Mouse (Mus musculus) induced T-regulatory cell, adult 2 months (primary cell): ENCODE measurements at regions not wholly inside any gene's neighbourhood (a gene's known extent, or its start where the extent isn't known, plus 50 kb on each side); places are given as distances from the start of the nearest gene placed in this dataset.
A peak's percentile ranks its signal among the peaks of the same experiment; 100 is the strongest.

Experiments used
- DNase-seq: peaks from one replicate; pipeline ENCODE4 v3.0.0-alpha.2; 2012; ENCODE audit warnings: low read depth

GRCm38 (mm10) chr15:65347277-65347676 is 332.6 kb upstream of the Gm21961 start:
- no peak for DNase-seq

GRCm38 (mm10) chr15:65342501-65342900 is 327.8 kb upstream of the Gm21961 start:
- no peak for DNase-seq

- no peak for DNase-seq
Observed at GRCm38 (mm10) chr15:65334076-65334475, 319.4 kb upstream of the Gm21961 start.

- DNase-seq = no peak
Observed at GRCm38 (mm10) chr15:65308066-65308465, 293.4 kb upstream of the Gm21961 start.

DNA sequence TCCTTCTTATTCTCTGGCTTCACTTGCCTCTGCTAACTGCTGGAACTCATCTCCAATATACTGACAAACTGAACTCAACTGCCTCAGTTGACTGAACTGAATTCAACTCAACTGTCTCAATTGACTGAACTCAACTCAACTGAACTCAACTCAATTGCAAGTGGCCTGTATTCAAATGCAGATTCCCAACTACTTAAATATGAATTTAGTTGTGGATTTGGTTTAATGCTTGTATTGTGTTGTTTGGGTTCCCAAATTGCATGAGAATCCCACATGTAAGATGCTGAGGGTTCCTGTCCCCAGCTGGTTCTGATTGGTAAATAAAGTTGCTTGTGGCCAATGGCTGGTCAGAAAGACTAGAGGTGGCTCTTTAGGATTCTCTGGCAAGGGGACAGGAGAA is 244.1 kb upstream of the Gm21961 start:
- no peak for DNase-seq

DNA sequence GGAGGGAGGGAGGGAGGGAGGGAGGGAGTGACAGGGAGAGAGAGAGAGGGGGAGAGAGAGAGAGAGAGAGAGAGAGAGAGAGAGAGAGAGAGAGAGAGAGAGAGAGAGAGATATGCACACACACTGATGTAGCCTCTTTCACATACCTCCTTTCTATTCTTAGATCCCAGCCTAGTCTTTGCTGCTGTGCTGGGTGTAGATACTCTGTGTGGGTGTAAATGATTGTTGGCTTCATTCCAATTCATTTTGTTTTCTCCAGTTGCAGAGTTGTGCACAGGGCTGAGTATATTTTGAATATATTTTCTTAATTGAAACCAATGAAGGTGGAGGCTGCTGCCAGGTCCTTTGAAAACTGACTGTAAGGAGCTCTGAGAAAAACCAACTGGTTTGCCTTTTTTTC is 207.8 kb upstream of the Gm21961 start:
- DNase-seq = no peak

- no peak for DNase-seq
Observed at GRCm38 (mm10) chr15:65217908-65218307, 203.2 kb upstream of the Gm21961 start.

- no peak for DNase-seq
Observed at GRCm38 (mm10) chr15:65196307-65196706, 181.6 kb upstream of the Gm21961 start.

- DNase-seq = peak; percentile 2
Observed at GRCm38 (mm10) chr15:65193654-65194053, 178.9 kb upstream of the Gm21961 start.
